Mouse (Mus musculus): ENCODE measurements around the gene Dtx2. TPM values are rescaled to one million over a fixed set of nuclear protein-coding genes. Genes with fewer than 3 reads are reported as not detected.

Dtx2 gene
- polyA plus RNA-seq, 1 experiment from 2014 or later, result 36.5 TPM

- Histone ChIP-seq H3K27me3 (no peaks in the 10 kb centered on the region), H3K27ac (replicated peaks) (no peak overlapping the region), H3K36me3 (no peaks in the 10 kb centered on the region), H3K9ac (no peak overlapping the region), H3K4me2 (replicated peaks) (no peak overlapping the region), H3K4me3 (replicated peaks) (no peak overlapping the region), H3K9me3 (replicated peaks) (no peaks in the 10 kb centered on the region), H3K4me1 (peaks cover 4% of the 10 kb centered on the region; the same call in 1 of the 2 replicates)
- 45% methylated on average over 2 of the region's 2 CpGs for WGBS
- no peak for ATAC-seq (ENCODE audit: insufficient number of reproducible peaks, low FRiP score, low TSS enrichment, low read depth)
These were observed 74.8 kb downstream of the Dtx2 start for GRCm38 (mm10) chr5:136069411-136069810.

- 55% methylated on average over 6 of the region's 6 CpGs for WGBS
- H3K27me3 ChIP-seq, result no peaks in the 10 kb centered on the region
- no peaks in the 10 kb centered on the region for H3K9me3 ChIP-seq (replicated peaks)
- no peak overlapping the region for H3K27ac ChIP-seq (replicated peaks)
- peaks cover 17% of the 10 kb centered on the region for H3K4me1 ChIP-seq
- H3K4me3 ChIP-seq (replicated peaks), result no peak overlapping the region
- no peak overlapping the region for H3K4me2 ChIP-seq (replicated peaks)
- no peaks in the 10 kb centered on the region for H3K36me3 ChIP-seq
- ATAC-seq (ENCODE audit: insufficient number of reproducible peaks, low FRiP score, low TSS enrichment, low read depth), result no peak
- H3K9ac ChIP-seq, result no peak overlapping the region
These were observed 78.5 kb downstream of the Dtx2 start for GRCm38 (mm10) chr5:136073051-136073450.

- Histone ChIP-seq H3K36me3 (no peaks in the 10 kb centered on the region), H3K9me3 (replicated peaks) (no peaks in the 10 kb centered on the region), H3K4me2 (replicated peaks) (no peak overlapping the region), H3K4me1 (peaks cover 17% of the 10 kb centered on the region), H3K27me3 (no peaks in the 10 kb centered on the region), H3K9ac (no peak overlapping the region), H3K27ac (replicated peaks) (no peak overlapping the region), H3K4me3 (replicated peaks) (no peak overlapping the region)
- WGBS, result 68% methylated on average over 11 of the region's 11 CpGs
- 0 out of 2 replicates have a peak, but pooled peaks have one; percentile 17 for ATAC-seq (ENCODE audit: insufficient number of reproducible peaks, low FRiP score, low TSS enrichment, low read depth)
These were observed 78.9 kb downstream of the Dtx2 start for GRCm38 (mm10) chr5:136073526-136073925.

GRCm38 (mm10) chr5:136075076-136075475, 80.5 kb downstream of the Dtx2 start:
- no peaks in the 10 kb centered on the region for H3K36me3 ChIP-seq
- no peak overlapping the region for H3K27ac ChIP-seq (replicated peaks)
- WGBS, result 92% methylated on average over 5 of the region's 5 CpGs
- H3K4me2 ChIP-seq (replicated peaks), result no peak overlapping the region
- no peak overlapping the region for H3K9ac ChIP-seq
- no peak overlapping the region for H3K4me3 ChIP-seq (replicated peaks)
- no peak for ATAC-seq (ENCODE audit: insufficient number of reproducible peaks, low FRiP score, low TSS enrichment, low read depth)
- H3K27me3 ChIP-seq, result no peaks in the 10 kb centered on the region
- H3K4me1 ChIP-seq, result peaks cover 17% of the 10 kb centered on the region
- no peaks in the 10 kb centered on the region for H3K9me3 ChIP-seq (replicated peaks)

- ATAC-seq (ENCODE audit: insufficient number of reproducible peaks, low FRiP score, low TSS enrichment, low read depth), result no peak
- Histone ChIP-seq H3K27ac (replicated peaks) (no peak overlapping the region), H3K9ac (no peak overlapping the region), H3K4me1 (peaks cover 17% of the 10 kb centered on the region), H3K4me2 (replicated peaks) (no peak overlapping the region), H3K27me3 (no peaks in the 10 kb centered on the region), H3K36me3 (no peaks in the 10 kb centered on the region), H3K4me3 (replicated peaks) (no peak overlapping the region), H3K9me3 (replicated peaks) (no peaks in the 10 kb centered on the region)
- 20% methylated on average over 7 of the region's 7 CpGs for WGBS
These were observed 81.7 kb downstream of the Dtx2 start for GRCm38 (mm10) chr5:136076284-136076683.

- ATAC-seq (ENCODE audit: insufficient number of reproducible peaks, low FRiP score, low TSS enrichment, low read depth), result no peak
- Histone ChIP-seq H3K36me3 (no peaks in the 10 kb centered on the region), H3K9ac (no peak overlapping the region), H3K27me3 (no peaks in the 10 kb centered on the region), H3K9me3 (replicated peaks) (no peaks in the 10 kb centered on the region), H3K4me3 (replicated peaks) (no peak overlapping the region), H3K4me2 (replicated peaks) (no peak overlapping the region), H3K4me1 (peaks cover 17% of the 10 kb centered on the region), H3K27ac (replicated peaks) (peak overlapping the region; percentile 34; the same call in 1 of the 2 replicates)
- 64% methylated on average over 9 of the region's 9 CpGs for WGBS
These were observed 82.5 kb downstream of the Dtx2 start for GRCm38 (mm10) chr5:136077001-136077550.

GRCm38 (mm10) chr5:136078136-136078535, 83.5 kb downstream of the Dtx2 start:
- no peaks in the 10 kb centered on the region for H3K36me3 ChIP-seq
- H3K4me2 ChIP-seq (replicated peaks), result no peak overlapping the region
- ATAC-seq (ENCODE audit: insufficient number of reproducible peaks, low FRiP score, low TSS enrichment, low read depth), result no peak
- peaks cover 14% of the 10 kb centered on the region; the same call in 1 of the 2 replicates for H3K4me1 ChIP-seq
- no peak overlapping the region for H3K9ac ChIP-seq
- no peaks in the 10 kb centered on the region for H3K27me3 ChIP-seq
- no peak overlapping the region for H3K27ac ChIP-seq (replicated peaks)
- H3K4me3 ChIP-seq (replicated peaks), result no peak overlapping the region
- 95% methylated on average over 5 of the region's 5 CpGs for WGBS
- H3K9me3 ChIP-seq (replicated peaks), result no peaks in the 10 kb centered on the region

GRCm38 (mm10) chr5:136082345-136082744, 87.7 kb downstream of the Dtx2 start:
- peaks cover 25% of the 10 kb centered on the region for H3K4me1 ChIP-seq
- H3K27ac ChIP-seq (replicated peaks), result no peak overlapping the region
- no peak overlapping the region for H3K4me3 ChIP-seq (replicated peaks)
- H3K4me2 ChIP-seq (replicated peaks), result no peak overlapping the region
- no peaks in the 10 kb centered on the region for H3K36me3 ChIP-seq
- 73% methylated on average over 4 of the region's 4 CpGs for WGBS
- no peaks in the 10 kb centered on the region for H3K9me3 ChIP-seq (replicated peaks)
- H3K27me3 ChIP-seq, result 0 out of 2 replicates have a peak, but pooled peaks cover 6% of the 10 kb centered on the region
- H3K9ac ChIP-seq, result no peak overlapping the region
- no peak for ATAC-seq (ENCODE audit: insufficient number of reproducible peaks, low FRiP score, low TSS enrichment, low read depth)

Other genes with a start within 250 kb of the Dtx2 start
- 1.9 and 3.1 TPM in 2 replicates for gene Styxl1, start 216.4 kb upstream of the Dtx2 start, polyA plus RNA-seq (2015; fragmentation: Nextera tagmentation; extraction: Ambion mirVana)
- 475 and 482 TPM in 2 replicates for gene Mdh2, start 216.3 kb upstream of the Dtx2 start, polyA plus RNA-seq (2015; fragmentation: Nextera tagmentation; extraction: Ambion mirVana)
- gene Srrm3, start 187.9 kb upstream of the Dtx2 start, polyA plus RNA-seq (2015; fragmentation: Nextera tagmentation; extraction: Ambion mirVana), result 0.83 and 1.1 TPM in 2 replicates
- 803 and 821 TPM in 2 replicates for gene Hspb1, start 106.9 kb upstream of the Dtx2 start, polyA plus RNA-seq (2015; fragmentation: Nextera tagmentation; extraction: Ambion mirVana)
- gene Ywhag, start 60.2 kb upstream of the Dtx2 start, polyA plus RNA-seq (2015; fragmentation: Nextera tagmentation; extraction: Ambion mirVana), result 149 and 156 TPM in 2 replicates
- gene Ssc4d, start 20.3 kb upstream of the Dtx2 start, polyA plus RNA-seq (2015; fragmentation: Nextera tagmentation; extraction: Ambion mirVana), result 2.8 and 3.4 TPM in 2 replicates
- 0.40 and 0.83 TPM in 2 replicates for gene Zp3, start 14.7 kb upstream of the Dtx2 start, polyA plus RNA-seq (2015; fragmentation: Nextera tagmentation; extraction: Ambion mirVana)
- gene Upk3b, start 43.7 kb downstream of the Dtx2 start, polyA plus RNA-seq (2015; fragmentation: Nextera tagmentation; extraction: Ambion mirVana), result 4.0 and 5.4 TPM in 2 replicates
- 41.7 and 48.4 TPM in 2 replicates for gene Upk3bl, start 59.7 kb downstream of the Dtx2 start, polyA plus RNA-seq (2015; fragmentation: Nextera tagmentation; extraction: Ambion mirVana)
- 13.4 and 13.6 TPM in 2 replicates for gene Rasa4, start 89.1 kb downstream of the Dtx2 start, polyA plus RNA-seq (2015; fragmentation: Nextera tagmentation; extraction: Ambion mirVana)
- gene Polr2j, start 121.8 kb downstream of the Dtx2 start, polyA plus RNA-seq (2015; fragmentation: Nextera tagmentation; extraction: Ambion mirVana), result 205 and 222 TPM in 2 replicates
- gene Lrwd1, start 141.3 kb downstream of the Dtx2 start, polyA plus RNA-seq (2015; fragmentation: Nextera tagmentation; extraction: Ambion mirVana), result 36.8 and 40.0 TPM in 2 replicates
- gene Alkbh4, start 141.3 kb downstream of the Dtx2 start, polyA plus RNA-seq (2015; fragmentation: Nextera tagmentation; extraction: Ambion mirVana), result 21.6 and 22.7 TPM in 2 replicates
- gene Orai2, start 175.9 kb downstream of the Dtx2 start, polyA plus RNA-seq (2015; fragmentation: Nextera tagmentation; extraction: Ambion mirVana), result 17.1 and 18.3 TPM in 2 replicates
- 50.3 and 52.2 TPM in 2 replicates for gene Prkrip1, start 204.2 kb downstream of the Dtx2 start, polyA plus RNA-seq (2015; fragmentation: Nextera tagmentation; extraction: Ambion mirVana)

Measured in embryonic facial prominence, embryonic 15.5 days (tissue).